Mouse (Mus musculus) layer of hippocampus, adult 2 months (tissue): ENCODE data around the gene Mmrn2. TPM values are rescaled to one million over a fixed set of nuclear protein-coding genes. Genes with fewer than 3 reads are reported as not detected.

Experiments used
- DNase-seq, 2 experiments: peaks; one replicate each; pipeline ENCODE4 v3.0.0; 2022; ENCODE audit warnings: low spot score in 2 of 2
- H3K27ac ChIP-seq: fragments of 200-600 bp; 2 replicates; pipeline ENCODE4 v1.8.1; 2022
- H3K4me3 ChIP-seq: fragments of 200-600 bp; 2 replicates; pipeline ENCODE4 v1.8.1; 2022; ENCODE audit warnings: mild to moderate bottlenecking
- CTCF ChIP-seq: fragments of 200-600 bp; conservative IDR thresholded peaks from 2 replicates; pipeline ENCODE4 v1.8.1; 2022; ENCODE audit warnings: antibody characterized with exemption, mild to moderate bottlenecking, moderate library complexity
- total RNA-seq, 2 experiments: library from RNA; stranded (reverse); gene quantifications; 2 replicates each; pipeline ENCODE4 v1.2.3; 2021

Mmrn2 gene
- total RNA-seq, 2 experiments from 2014 or later: 3.9 to 4.0 TPM

DNA sequence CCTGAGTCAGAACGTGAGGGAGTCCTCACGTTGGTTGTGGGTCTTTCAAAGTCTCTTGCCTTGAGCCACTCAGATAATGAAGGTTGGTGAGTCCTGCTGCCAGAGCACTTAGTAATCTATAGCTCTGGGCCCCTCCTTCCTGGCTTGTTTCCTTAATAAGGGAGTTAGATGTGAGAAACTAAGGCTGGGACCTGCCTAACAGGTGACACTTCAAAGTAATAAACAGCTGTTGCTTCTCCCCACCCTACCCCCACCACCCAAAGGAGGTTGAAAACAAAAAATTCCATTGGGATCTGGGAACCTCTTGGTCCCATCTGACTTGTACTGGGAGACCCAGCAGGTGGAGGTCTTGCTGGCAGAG, 10.1 kb upstream of the Mmrn2 start:
- no peak for DNase-seq
- Histone ChIP-seq H3K27ac (no peak overlapping the region), H3K4me3 (no peak overlapping the region)
- no peak for TF ChIP-seq CTCF

GRCm38 (mm10) chr14:34370203-34370602, 5.1 kb upstream of the Mmrn2 start:
- TF ChIP-seq CTCF: peak; percentile 62
- no peak overlapping the region for H3K27ac ChIP-seq
- H3K4me3 ChIP-seq: no peak overlapping the region
- DNase-seq: no peak

DNA sequence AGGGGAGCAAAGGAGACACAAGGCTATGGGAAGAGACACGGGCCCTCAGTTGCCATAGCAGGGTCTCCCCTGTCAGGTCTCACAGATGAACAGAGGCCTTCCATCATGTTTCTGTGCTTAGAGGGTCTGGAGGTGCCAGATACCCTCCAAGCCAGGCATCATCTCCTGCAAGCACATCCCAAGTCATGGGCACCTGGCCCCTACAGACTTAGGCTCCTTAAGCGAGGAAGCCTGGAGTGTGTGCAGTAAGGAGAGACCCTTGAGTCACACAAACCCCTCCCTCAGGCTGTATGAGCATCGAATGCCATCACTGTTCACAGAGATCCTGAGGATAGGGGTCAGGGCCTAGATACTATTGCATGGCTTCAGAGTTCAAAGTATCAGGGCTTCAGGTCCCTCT, 4.3 kb upstream of the Mmrn2 start:
- no peak for TF ChIP-seq CTCF
- Histone ChIP-seq H3K4me3 (no peak overlapping the region), H3K27ac (no peak overlapping the region)
- no peak for DNase-seq

- Histone ChIP-seq H3K4me3 (no peak overlapping the region), H3K27ac (no peak overlapping the region)
- TF ChIP-seq CTCF: no peak
- no peak for DNase-seq
These were observed 3.5 kb upstream of the Mmrn2 start for GRCm38 (mm10) chr14:34371763-34372162.

- TF ChIP-seq CTCF: peak; percentile 93
- Histone ChIP-seq H3K27ac (no peak overlapping the region), H3K4me3 (no peak overlapping the region)
- peak in 1 of 2 experiments; percentile 69 for DNase-seq
These were observed 2.6 kb upstream of the Mmrn2 start for GRCm38 (mm10) chr14:34372646-34373045.

DNA sequence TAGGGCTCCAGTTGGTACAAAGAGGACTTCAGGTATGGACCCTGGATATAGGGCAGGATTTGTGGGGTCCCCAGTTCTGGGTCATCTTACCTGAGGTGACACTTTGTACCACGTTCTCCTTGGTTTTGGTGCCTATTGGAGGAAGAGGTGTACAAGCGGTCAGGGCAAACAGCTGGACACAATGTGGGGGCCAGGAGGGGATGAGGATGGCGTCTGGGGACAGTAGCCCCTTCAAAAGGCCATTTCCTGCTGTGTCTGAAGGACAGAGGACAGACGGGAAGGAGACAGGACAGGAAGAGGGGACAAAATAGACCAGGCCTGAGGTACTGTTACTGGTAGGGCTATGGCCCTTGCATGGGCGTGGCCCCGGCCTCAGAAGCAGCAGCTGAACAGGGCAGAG, 1.7 kb upstream of the Mmrn2 start:
- no peak for TF ChIP-seq CTCF
- no peak overlapping the region for H3K27ac ChIP-seq
- no peak overlapping the region for H3K4me3 ChIP-seq
- DNase-seq: no peak

GRCm38 (mm10) chr14:34374577-34374976, 688 bp upstream of the Mmrn2 start, which contains the start of gene Sncg:
TSS of gene Sncg (minus strand) at chr14:34374789.
- DNase-seq: no peak
- Histone ChIP-seq H3K27ac (peak within 1 kb of the TSS; percentile 39; the same call in 1 of the 2 replicates), H3K4me3 (0 out of 2 replicates have a peak within 1 kb of the TSS, but pooled peaks have one; percentile 13)
- no peak for TF ChIP-seq CTCF

- no peak for DNase-seq
- Histone ChIP-seq H3K27ac (no peak overlapping the region), H3K4me3 (peak overlapping the region; percentile 13; the same call in 1 of the 2 replicates)
- TF ChIP-seq CTCF: no peak
These were observed 676 bp downstream of the Mmrn2 start for GRCm38 (mm10) chr14:34375941-34376340.

GRCm38 (mm10) chr14:34377121-34377520, 1.9 kb downstream of the Mmrn2 start:
- H3K4me3 ChIP-seq: no peak overlapping the region
- TF ChIP-seq CTCF: no peak
- no peak overlapping the region for H3K27ac ChIP-seq
- no peak for DNase-seq

- no peak overlapping the region for H3K4me3 ChIP-seq
- peak overlapping the region; percentile 51; the same call in 1 of the 2 replicates for H3K27ac ChIP-seq
- TF ChIP-seq CTCF: no peak
- DNase-seq: no peak
These were observed 3.5 kb downstream of the Mmrn2 start for GRCm38 (mm10) chr14:34378560-34379331.

- no peak for TF ChIP-seq CTCF
- Histone ChIP-seq H3K27ac (no peak overlapping the region), H3K4me3 (no peak overlapping the region)
- no peak for DNase-seq
These were observed 7.8 kb downstream of the Mmrn2 start for GRCm38 (mm10) chr14:34382921-34383704.

GRCm38 (mm10) chr14:34393295-34393694, 18.0 kb downstream of the Mmrn2 start:
- TF ChIP-seq CTCF: no peak
- no peak for DNase-seq

DNA sequence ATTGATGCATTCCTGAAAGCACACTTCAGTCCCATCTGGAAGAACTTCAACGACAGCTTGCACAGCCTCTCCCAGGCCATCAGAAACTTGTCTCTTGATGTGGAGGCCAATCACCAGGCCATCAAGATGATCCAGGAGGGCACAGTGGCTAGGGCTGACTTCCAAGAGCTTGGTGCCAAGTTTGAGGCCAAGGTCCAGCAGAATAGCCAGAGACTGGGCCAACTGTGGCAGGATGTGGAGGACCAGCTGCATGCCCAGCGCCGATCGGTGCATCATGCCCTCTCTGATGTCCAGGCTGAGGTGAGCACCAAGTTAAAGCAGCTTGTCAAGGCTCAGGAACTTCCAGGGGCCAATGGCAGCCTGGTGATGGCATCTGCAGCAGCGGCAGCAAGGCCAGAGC, 22.6 kb downstream of the Mmrn2 start:
- no peak overlapping the region for H3K4me3 ChIP-seq
- H3K27ac ChIP-seq: no peak overlapping the region
- TF ChIP-seq CTCF: no peak
- DNase-seq: no peak

More at GRCm38 (mm10) chr14:34393295-34393694, 18.0 kb downstream of the Mmrn2 start:
- no peak overlapping the region for H3K4me3 ChIP-seq
- H3K27ac ChIP-seq: 0 out of 2 replicates have a peak overlapping the region, but pooled peaks have one; percentile 7
